Mouse (Mus musculus): ENCODE measurements around the gene Spata13. TPM values are rescaled to one million over a fixed set of nuclear protein-coding genes. Genes with fewer than 3 reads are reported as not detected.

The Spata13 gene
- polyA plus RNA-seq, 1 experiment from 2014 or later = 66.0 TPM

GRCm38 (mm10) chr14:60676625-60677314 lies 43.0 kb downstream of the Spata13 start:
- Histone ChIP-seq H3K4me3 (ENCODE audit: low read depth, low read length) (no peak overlapping the region), H3K27me3 (ENCODE audit: control insufficient read depth, insufficient read depth, low read length) (no peaks in the 10 kb centered on the region), H3K9ac (ENCODE audit: low read length) (no peak overlapping the region), H3K36me3 (ENCODE audit: control insufficient read depth, insufficient read depth, low read length) (no peaks in the 10 kb centered on the region), H3K27ac (ENCODE audit: low read depth, low read length) (no peak overlapping the region), H3K4me2 (no peak overlapping the region), H3K9me3 (ENCODE audit: control insufficient read depth, low read length) (no peaks in the 10 kb centered on the region), H3K4me1 (ENCODE audit: control insufficient read depth, insufficient read depth, low read length) (no peaks in the 10 kb centered on the region)
- DNase-seq (ENCODE audit: low spot score, missing footprints) = no peak
- 85% methylated on average over 2 of the region's 2 CpGs for WGBS
- ATAC-seq (ENCODE audit: low FRiP score) = no peak

- no peak for DNase-seq (ENCODE audit: low spot score, missing footprints)
- no peak overlapping the region for H3K4me3 ChIP-seq (ENCODE audit: low read depth, low read length)
- WGBS = 68% methylated on average over 12 of the region's 12 CpGs
These were observed 48.7 kb downstream of the Spata13 start for GRCm38 (mm10) chr14:60682361-60683023.

GRCm38 (mm10) chr14:60683989-60684388 lies 50.2 kb downstream of the Spata13 start:
- H3K27ac ChIP-seq (ENCODE audit: low read depth, low read length) = no peak overlapping the region
- H3K27me3 ChIP-seq (ENCODE audit: control insufficient read depth, insufficient read depth, low read length) = no peaks in the 10 kb centered on the region
- H3K9me3 ChIP-seq (ENCODE audit: control insufficient read depth, low read length) = no peaks in the 10 kb centered on the region
- DNase-seq (ENCODE audit: low spot score, missing footprints) (no peak), ATAC-seq (ENCODE audit: low FRiP score) (no peak)
- no peaks in the 10 kb centered on the region for H3K36me3 ChIP-seq (ENCODE audit: control insufficient read depth, insufficient read depth, low read length)
- H3K4me3 ChIP-seq (ENCODE audit: low read depth, low read length) = no peak overlapping the region
- 87% methylated on average over 10 of the region's 10 CpGs for WGBS
- H3K4me2 ChIP-seq = no peak overlapping the region
- H3K9ac ChIP-seq (ENCODE audit: low read length) = no peak overlapping the region
- peaks cover 7% of the 10 kb centered on the region for H3K4me1 ChIP-seq (ENCODE audit: control insufficient read depth, insufficient read depth, low read length)

More at GRCm38 (mm10) chr14:60682361-60683023, 48.7 kb downstream of the Spata13 start:
- Histone ChIP-seq H3K36me3 (ENCODE audit: control insufficient read depth, insufficient read depth, low read length) (no peaks in the 10 kb centered on the region), H3K27ac (ENCODE audit: low read depth, low read length) (no peak overlapping the region), H3K4me2 (no peak overlapping the region), H3K4me1 (ENCODE audit: control insufficient read depth, insufficient read depth, low read length) (peaks cover 2% of the 10 kb centered on the region), H3K9me3 (ENCODE audit: control insufficient read depth, low read length) (no peaks in the 10 kb centered on the region), H3K27me3 (ENCODE audit: control insufficient read depth, insufficient read depth, low read length) (no peaks in the 10 kb centered on the region), H3K9ac (ENCODE audit: low read length) (no peak overlapping the region)
- ATAC-seq (ENCODE audit: low FRiP score) = no peak

DNA sequence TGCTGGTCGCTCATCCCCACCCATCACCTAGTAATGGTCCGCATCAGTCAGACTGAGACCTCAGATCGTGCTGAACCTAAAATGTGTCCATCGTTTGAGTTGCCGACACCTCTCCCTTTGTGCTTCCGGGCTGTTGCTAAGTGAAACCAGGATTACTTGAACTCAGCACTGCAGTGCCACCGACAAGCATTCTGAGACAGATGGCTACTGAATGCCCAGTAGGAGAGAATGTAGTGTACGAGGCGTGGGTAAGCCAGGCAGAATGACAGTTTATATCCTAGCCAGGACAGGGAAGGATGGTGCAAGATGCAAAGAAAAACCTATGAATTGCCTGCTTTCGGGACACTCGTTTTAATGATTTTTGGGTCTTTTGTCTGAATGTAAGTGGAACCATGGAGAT lies 52.9 kb downstream of the Spata13 start:
- WGBS = 82% methylated on average over 11 of the region's 11 CpGs

DNA sequence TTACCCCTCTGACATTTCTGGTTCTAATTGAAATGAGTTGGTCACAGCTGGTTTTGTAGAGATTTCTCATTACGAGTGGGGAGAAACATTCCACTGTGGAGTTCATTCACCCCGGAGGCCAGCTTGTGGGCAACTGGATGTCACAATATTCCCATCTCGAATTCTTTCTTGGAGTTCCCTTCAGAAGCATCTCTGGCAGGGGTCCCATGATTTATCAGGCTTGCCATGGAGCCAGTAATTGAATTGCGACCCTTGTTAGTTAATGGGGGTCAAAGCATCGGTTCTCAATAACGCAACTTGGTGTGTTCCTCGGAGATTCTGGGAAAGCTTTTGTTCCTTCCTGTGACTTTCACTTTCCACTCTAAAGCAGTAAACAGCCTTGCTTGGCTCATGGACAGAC lies 53.4 kb downstream of the Spata13 start:
- Histone ChIP-seq H3K4me3 (ENCODE audit: low read depth, low read length) (no peak overlapping the region), H3K36me3 (ENCODE audit: control insufficient read depth, insufficient read depth, low read length) (peaks cover 2% of the 10 kb centered on the region; the same call in 1 of the 2 replicates), H3K4me1 (ENCODE audit: control insufficient read depth, insufficient read depth, low read length) (peaks cover 19% of the 10 kb centered on the region), H3K4me2 (no peak overlapping the region), H3K27me3 (ENCODE audit: control insufficient read depth, insufficient read depth, low read length) (no peaks in the 10 kb centered on the region), H3K9ac (ENCODE audit: low read length) (no peak overlapping the region), H3K9me3 (ENCODE audit: control insufficient read depth, low read length) (no peaks in the 10 kb centered on the region), H3K27ac (ENCODE audit: low read depth, low read length) (no peak overlapping the region)
- DNase-seq (ENCODE audit: low spot score, missing footprints) = no peak
- no peak for ATAC-seq (ENCODE audit: low FRiP score)
- WGBS = 75% methylated on average over 7 of the region's 7 CpGs

More for the DNA sequence above, 52.9 kb downstream of the Spata13 start:
- no peak for DNase-seq (ENCODE audit: low spot score, missing footprints)
- peaks cover 21% of the 10 kb centered on the region for H3K4me1 ChIP-seq (ENCODE audit: control insufficient read depth, insufficient read depth, low read length)
- H3K9ac ChIP-seq (ENCODE audit: low read length) = no peak overlapping the region
- H3K27ac ChIP-seq (ENCODE audit: low read depth, low read length) = no peak overlapping the region
- no peak for ATAC-seq (ENCODE audit: low FRiP score)
- H3K27me3 ChIP-seq (ENCODE audit: control insufficient read depth, insufficient read depth, low read length) = no peaks in the 10 kb centered on the region
- peaks cover 2% of the 10 kb centered on the region; the same call in 1 of the 2 replicates for H3K36me3 ChIP-seq (ENCODE audit: control insufficient read depth, insufficient read depth, low read length)
- no peaks in the 10 kb centered on the region for H3K9me3 ChIP-seq (ENCODE audit: control insufficient read depth, low read length)
- no peak overlapping the region for H3K4me3 ChIP-seq (ENCODE audit: low read depth, low read length)
- no peak overlapping the region for H3K4me2 ChIP-seq

DNA sequence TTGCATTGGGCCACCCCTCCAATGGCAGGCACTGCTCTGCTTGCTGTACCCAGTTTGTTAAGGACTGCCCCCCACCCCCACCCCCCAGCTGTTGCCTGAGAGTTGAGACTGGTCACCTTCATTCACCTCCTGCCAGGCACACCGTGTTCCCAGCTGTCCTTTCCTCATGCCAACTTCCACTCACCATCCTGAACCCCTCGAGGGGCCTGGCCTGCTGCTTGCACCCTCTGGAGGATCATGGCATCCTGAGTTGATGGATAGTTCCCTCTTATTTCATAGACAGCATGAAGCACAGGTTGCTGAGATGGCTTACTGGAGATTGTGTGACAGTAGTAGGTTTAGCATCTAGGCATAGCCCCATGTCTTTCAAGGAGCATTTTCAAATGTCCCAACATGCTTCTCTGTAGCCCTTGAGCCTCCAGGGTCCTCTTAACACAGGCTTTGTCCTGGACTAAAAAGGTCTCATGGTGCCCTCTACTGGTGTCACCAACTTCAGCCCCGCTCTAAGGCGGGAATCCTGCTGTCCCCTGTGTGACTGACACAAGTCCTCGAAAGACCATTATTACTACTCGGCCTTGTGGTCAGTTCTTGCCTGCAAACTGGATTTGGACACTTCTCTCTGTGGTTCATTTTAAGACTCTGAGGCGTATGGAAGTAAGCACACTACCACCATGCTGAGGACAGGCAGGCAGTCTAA lies 54.9 kb downstream of the Spata13 start:
- Histone ChIP-seq H3K36me3 (ENCODE audit: control insufficient read depth, insufficient read depth, low read length) (peaks cover 2% of the 10 kb centered on the region; the same call in 1 of the 2 replicates), H3K9ac (ENCODE audit: low read length) (no peak overlapping the region)
- peak; percentile 95 for DNase-seq (ENCODE audit: low spot score, missing footprints)

DNA sequence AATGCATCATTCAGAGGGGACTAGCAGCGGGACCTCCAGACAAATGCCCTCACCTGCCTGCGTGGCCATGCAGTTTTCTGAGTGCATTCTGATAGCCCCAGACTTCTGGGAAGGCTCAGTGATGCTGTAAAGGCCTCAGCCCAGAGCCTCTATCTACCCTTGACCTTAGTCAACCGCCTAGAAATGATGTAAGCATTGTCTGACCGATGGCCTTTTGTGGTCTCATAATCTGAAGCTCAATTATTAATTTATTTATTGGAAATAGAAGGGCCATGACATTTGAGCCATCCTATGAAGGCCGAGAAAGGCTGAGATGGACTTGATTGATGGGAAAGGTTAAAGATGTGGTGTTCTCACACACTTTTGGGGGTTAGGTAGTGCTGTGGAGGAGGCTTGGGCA lies 56.0 kb downstream of the Spata13 start:
- no peak overlapping the region for H3K27ac ChIP-seq (ENCODE audit: low read depth, low read length)
- H3K36me3 ChIP-seq (ENCODE audit: control insufficient read depth, insufficient read depth, low read length) = peaks cover 6% of the 10 kb centered on the region
- H3K9me3 ChIP-seq (ENCODE audit: control insufficient read depth, low read length) = no peaks in the 10 kb centered on the region
- no peak overlapping the region for H3K4me3 ChIP-seq (ENCODE audit: low read depth, low read length)
- WGBS = 88% methylated on average over 5 of the region's 5 CpGs
- ATAC-seq (ENCODE audit: low FRiP score) = no peak
- H3K9ac ChIP-seq (ENCODE audit: low read length) = no peak overlapping the region
- peaks cover 21% of the 10 kb centered on the region for H3K4me1 ChIP-seq (ENCODE audit: control insufficient read depth, insufficient read depth, low read length)
- H3K4me2 ChIP-seq = no peak overlapping the region
- no peak for DNase-seq (ENCODE audit: low spot score, missing footprints)
- no peaks in the 10 kb centered on the region for H3K27me3 ChIP-seq (ENCODE audit: control insufficient read depth, insufficient read depth, low read length)

More for the DNA sequence above, 54.9 kb downstream of the Spata13 start:
- ATAC-seq (ENCODE audit: low FRiP score) = peak; percentile 66; the same call in 1 of the 2 replicates
- Histone ChIP-seq H3K4me3 (ENCODE audit: low read depth, low read length) (no peak overlapping the region), H3K27me3 (ENCODE audit: control insufficient read depth, insufficient read depth, low read length) (no peaks in the 10 kb centered on the region), H3K4me2 (no peak overlapping the region), H3K9me3 (ENCODE audit: control insufficient read depth, low read length) (no peaks in the 10 kb centered on the region), H3K27ac (ENCODE audit: low read depth, low read length) (no peak overlapping the region), H3K4me1 (ENCODE audit: control insufficient read depth, insufficient read depth, low read length) (peaks cover 21% of the 10 kb centered on the region)
- 48% methylated on average over 7 of the region's 7 CpGs for WGBS

DNA sequence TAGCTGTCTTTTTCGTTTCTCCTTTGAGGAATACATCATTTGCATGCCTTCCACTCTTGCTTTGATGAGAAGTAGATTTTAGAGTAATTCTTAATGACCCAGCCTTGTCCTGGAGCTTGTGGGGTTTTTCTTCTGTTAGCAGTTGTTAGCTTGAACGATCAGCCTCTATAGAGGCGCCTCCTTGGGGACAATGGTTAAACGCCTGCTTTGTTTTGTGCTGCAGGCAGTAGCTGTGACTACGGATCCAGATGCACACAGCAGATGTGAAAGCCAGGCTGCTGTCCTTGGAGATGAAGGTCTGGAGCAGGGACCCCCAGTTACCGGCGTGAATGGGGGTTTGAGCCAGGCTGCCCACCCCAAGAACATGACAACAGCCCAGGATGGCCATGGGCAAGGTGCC lies 56.8 kb downstream of the Spata13 start:
- H3K4me3 ChIP-seq (ENCODE audit: low read depth, low read length) = no peak overlapping the region
- DNase-seq (ENCODE audit: low spot score, missing footprints) = no peak
- H3K9me3 ChIP-seq (ENCODE audit: control insufficient read depth, low read length) = no peaks in the 10 kb centered on the region
- peak overlapping the region; percentile 9; the same call in 1 of the 2 replicates for H3K27ac ChIP-seq (ENCODE audit: low read depth, low read length)
- peaks cover 6% of the 10 kb centered on the region for H3K36me3 ChIP-seq (ENCODE audit: control insufficient read depth, insufficient read depth, low read length)
- no peak for ATAC-seq (ENCODE audit: low FRiP score)
- H3K9ac ChIP-seq (ENCODE audit: low read length) = peak overlapping the region; percentile 2; the same call in 1 of the 2 replicates
- H3K4me2 ChIP-seq = no peak overlapping the region
- no peaks in the 10 kb centered on the region for H3K27me3 ChIP-seq (ENCODE audit: control insufficient read depth, insufficient read depth, low read length)
- peaks cover 21% of the 10 kb centered on the region for H3K4me1 ChIP-seq (ENCODE audit: control insufficient read depth, insufficient read depth, low read length)
- 33% methylated on average over 7 of the region's 7 CpGs for WGBS

DNA sequence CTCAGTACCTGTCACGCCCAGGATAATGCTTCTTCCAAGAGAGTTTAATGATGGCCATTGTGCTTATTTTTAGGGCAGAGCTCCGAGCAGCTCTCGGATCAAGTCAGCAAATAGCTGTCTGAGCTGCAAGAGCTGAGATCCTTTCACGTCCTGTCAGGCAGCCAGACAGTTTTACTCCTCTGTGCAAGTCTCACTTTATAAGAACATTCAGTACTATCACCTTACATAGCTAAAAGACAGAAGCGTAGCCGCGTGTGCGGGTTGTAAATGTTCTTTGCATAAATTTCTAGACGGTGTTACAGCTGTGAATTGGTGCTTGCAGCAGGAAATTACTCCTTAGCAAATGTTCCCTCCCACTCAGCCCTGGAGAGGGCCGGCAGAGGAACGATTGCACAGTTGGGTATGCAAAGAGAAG lies 59.3 kb downstream of the Spata13 start:
- H3K9me3 ChIP-seq (ENCODE audit: control insufficient read depth, low read length) = no peaks in the 10 kb centered on the region
- H3K9ac ChIP-seq (ENCODE audit: low read length) = no peak overlapping the region
- H3K27ac ChIP-seq (ENCODE audit: low read depth, low read length) = no peak overlapping the region
- ATAC-seq (ENCODE audit: low FRiP score) = no peak
- 72% methylated on average over 11 of the region's 11 CpGs for WGBS
- H3K4me3 ChIP-seq (ENCODE audit: low read depth, low read length) = no peak overlapping the region
- peaks cover 21% of the 10 kb centered on the region; the same call in 1 of the 2 replicates for H3K4me1 ChIP-seq (ENCODE audit: control insufficient read depth, insufficient read depth, low read length)
- DNase-seq (ENCODE audit: low spot score, missing footprints) = no peak
- H3K36me3 ChIP-seq (ENCODE audit: control insufficient read depth, insufficient read depth, low read length) = peaks cover 6% of the 10 kb centered on the region
- no peak overlapping the region for H3K4me2 ChIP-seq
- no peaks in the 10 kb centered on the region for H3K27me3 ChIP-seq (ENCODE audit: control insufficient read depth, insufficient read depth, low read length)
